Mouse (Mus musculus) lung, embryonic 14.5 days (tissue): ENCODE results near the gene Sumf2. TPM values are rescaled to one million over a fixed set of nuclear protein-coding genes. Genes with fewer than 3 reads are reported as not detected.

Experiments
- ATAC-seq: fragments of 200-750 bp; cut with Nextera tagmentation; 2 replicates; pipeline ENCODE4 v1.8.0; 2017; ENCODE audit warnings: mild to moderate bottlenecking, moderate TSS enrichment, moderate library complexity; ENCODE audit not compliant: insufficient read depth
- DNase-seq: peaks from one replicate; pipeline ENCODE4 v3.0.0-alpha.2; 2015
- H3K27ac ChIP-seq: fragments of 300-500 bp; sonication (generic); 2 replicates; pipeline ENCODE4 v1.5.1; 2014; ENCODE audit warnings: low read depth, mild to moderate bottlenecking, moderate library complexity
- H3K27me3 ChIP-seq: fragments of 300-500 bp; sonication (generic); 2 replicates; pipeline ENCODE4 v1.6.1; 2014; ENCODE audit warnings: low read length, control low read depth; ENCODE audit not compliant: insufficient read depth
- H3K36me3 ChIP-seq: fragments of 300-500 bp; sonication (generic); 2 replicates; pipeline ENCODE4 v1.6.1; 2014; ENCODE audit warnings: control low read depth; ENCODE audit not compliant: insufficient read depth
- H3K4me1 ChIP-seq: fragments of 300-500 bp; sonication (generic); 2 replicates; pipeline ENCODE4 v1.6.1; 2014; ENCODE audit warnings: antibody characterized with exemption, control low read depth; ENCODE audit not compliant: insufficient read depth
- H3K4me2 ChIP-seq: fragments of 300-500 bp; sonication (generic); 2 replicates; pipeline ENCODE4 v1.6.1; 2014; ENCODE audit warnings: mild to moderate bottlenecking
- H3K4me3 ChIP-seq: fragments of 300-500 bp; sonication (generic); 2 replicates; pipeline ENCODE4 v1.5.1; 2014; ENCODE audit warnings: low read depth, low read length
- H3K9ac ChIP-seq: fragments of 300-500 bp; sonication (generic); 2 replicates; pipeline ENCODE4 v1.6.1; 2014
- H3K9me3 ChIP-seq: fragments of 300-500 bp; sonication (generic); 2 replicates; pipeline ENCODE4 v1.6.1; 2016; ENCODE audit warnings: low read depth, low read length, control low read depth
- CTCF ChIP-seq: IDR thresholded peaks from 2 replicates; pipeline ENCODE4 v1.5.1; 2016; ENCODE audit warnings: antibody characterized with exemption, low read depth
- WGBS: fragments of 180-500 bp; shearing (Covaris S2); extraction: QIAGEN DNeasy Blood & Tissue Kit; methylation state at CpG from one replicate; pipeline ENCODE4 v1.1.7; 2014; 5-methylcytosine and 5-hydroxymethylcytosine counted together
- polyA plus RNA-seq: library from polyadenylated mRNA; unstranded; fragments of >200 nt; fragmentation: Nextera tagmentation; extraction: Ambion mirVana; gene quantifications from 2 replicates; pipeline ENCODE4 v1.2.1, GENCODE M21; 2014

Gene Sumf2
- polyA plus RNA-seq, 1 experiment from 2014 or later: 46.4 TPM

DNA sequence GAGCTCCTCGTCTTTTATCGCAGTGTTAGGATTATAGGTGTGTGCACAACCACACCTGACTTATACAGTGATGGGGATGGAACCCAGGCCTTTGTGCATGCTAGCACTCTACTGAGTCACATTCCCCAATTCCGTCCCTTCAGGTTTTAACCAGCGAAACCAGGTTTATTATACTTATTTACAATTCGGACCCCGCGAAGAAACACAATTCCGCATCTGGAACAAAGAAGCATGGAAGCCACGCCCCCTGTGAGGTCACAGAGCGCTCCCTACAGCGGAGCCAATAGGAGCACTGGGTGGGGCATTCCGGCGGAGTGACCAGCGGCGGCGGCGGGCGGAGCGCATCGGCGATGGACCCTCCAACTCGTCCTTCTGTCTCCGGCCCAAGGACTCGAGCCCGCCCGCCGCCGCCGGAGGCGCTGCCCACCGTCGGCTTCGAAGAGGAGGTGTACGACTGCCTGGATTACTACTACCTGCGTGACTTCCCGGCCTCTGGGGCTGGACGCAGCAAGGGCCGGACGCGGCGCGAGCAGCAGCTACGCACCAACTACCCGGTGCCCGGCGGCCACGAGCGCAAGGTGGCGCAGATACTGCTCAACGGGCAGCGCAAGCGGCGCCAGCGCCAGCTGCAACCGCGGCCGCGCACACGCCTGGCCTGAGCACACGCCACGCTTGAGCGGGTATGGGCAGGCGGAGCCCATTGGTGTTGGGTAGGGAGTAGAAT is 61.6 kb downstream of the Sumf2 start, which contains the start of gene Nupr1l:
Nupr1l (plus strand) TSS at position 299 of the 724 bp plus-strand sequence.
- no peaks in the 10 kb centered on the region for H3K9me3 ChIP-seq
- H3K36me3 ChIP-seq: no peaks in the 10 kb centered on the region
- DNase-seq (peak; percentile 98), ATAC-seq (peak; percentile 99)
- no peaks in the 10 kb centered on the region for H3K4me1 ChIP-seq
- no peak; the same call in 1 of the 2 replicates for TF ChIP-seq CTCF
- peak within 1 kb of the TSS; percentile 54 for H3K4me3 ChIP-seq
- H3K27me3 ChIP-seq: no peaks in the 10 kb centered on the region
- peak within 1 kb of the TSS; percentile 81 for H3K4me2 ChIP-seq
- WGBS: under 1% methylated on average over 63 of the region's 63 CpGs
- peak within 1 kb of the TSS; percentile 88 for H3K27ac ChIP-seq
- H3K9ac ChIP-seq: peak within 1 kb of the TSS; percentile 57

GRCm38 (mm10) chr5:129909147-129909546 is 62.4 kb downstream of the Sumf2 start:
- Histone ChIP-seq H3K9ac (peak overlapping the region; percentile 57), H3K27me3 (no peaks in the 10 kb centered on the region), H3K27ac (no peak overlapping the region), H3K4me3 (peak overlapping the region; percentile 54), H3K4me1 (no peaks in the 10 kb centered on the region), H3K4me2 (peak overlapping the region; percentile 81), H3K36me3 (no peaks in the 10 kb centered on the region), H3K9me3 (no peaks in the 10 kb centered on the region)
- TF ChIP-seq CTCF: no peak
- WGBS: 65% methylated on average over 9 of the region's 9 CpGs
- ATAC-seq (no peak), DNase-seq (no peak)

- H3K4me2 ChIP-seq: peak overlapping the region; percentile 81; the same call in 1 of the 2 replicates
- no peaks in the 10 kb centered on the region for H3K36me3 ChIP-seq
- TF ChIP-seq CTCF: no peak
- H3K27ac ChIP-seq: no peak overlapping the region
- 68% methylated on average over 7 of the region's 7 CpGs for WGBS
- DNase-seq (no peak), ATAC-seq (no peak)
- no peak overlapping the region for H3K4me3 ChIP-seq
- no peaks in the 10 kb centered on the region for H3K4me1 ChIP-seq
- no peaks in the 10 kb centered on the region for H3K9me3 ChIP-seq
- no peak overlapping the region for H3K9ac ChIP-seq
- H3K27me3 ChIP-seq: no peaks in the 10 kb centered on the region
These were observed 62.8 kb downstream of the Sumf2 start for GRCm38 (mm10) chr5:129909591-129909990.

Other genes with a start within 250 kb of the Sumf2 start
- 5.3 and 6.3 TPM in 2 replicates for gene Zfp11, start 176.9 kb upstream of the Sumf2 start, polyA plus RNA-seq
- gene Sept14, start 138.5 kb upstream of the Sumf2 start, polyA plus RNA-seq: not detected in 2 replicates
- 187 and 196 TPM in 2 replicates for gene Mrps17, start 131.5 kb upstream of the Sumf2 start, polyA plus RNA-seq
- 82.2 and 86.2 TPM in 2 replicates for gene Nipsnap2, start 121.9 kb upstream of the Sumf2 start, polyA plus RNA-seq
- gene Psph, start 59.5 kb upstream of the Sumf2 start, polyA plus RNA-seq: 31.4 and 33.6 TPM in 2 replicates
- 859 and 893 TPM in 2 replicates for gene Chchd2, start 40.5 kb downstream of the Sumf2 start, polyA plus RNA-seq
- gene Zbed5, start 48.7 kb downstream of the Sumf2 start, polyA plus RNA-seq: 5.7 and 6.9 TPM in 2 replicates
- gene Phkg1, start 51.6 kb downstream of the Sumf2 start, polyA plus RNA-seq: 0.11 and 0.18 TPM in 2 replicates
- gene Nupr1l, start 61.6 kb downstream of the Sumf2 start, polyA plus RNA-seq: 1.5 and 2.6 TPM in 2 replicates
- gene Vkorc1l1, start 95.0 kb downstream of the Sumf2 start, polyA plus RNA-seq: 22.7 and 23.4 TPM in 2 replicates
- 77.4 and 83.0 TPM in 2 replicates for gene Gusb, start 156.1 kb downstream of the Sumf2 start, polyA plus RNA-seq
- gene Asl, start 182.3 kb downstream of the Sumf2 start, polyA plus RNA-seq: 23.1 and 24.3 TPM in 2 replicates
- 27.5 and 28.3 TPM in 2 replicates for gene Crcp, start 182.3 kb downstream of the Sumf2 start, polyA plus RNA-seq
- gene Tpst1, start 226.3 kb downstream of the Sumf2 start, polyA plus RNA-seq: 76.1 and 77.3 TPM in 2 replicates